Mouse (Mus musculus) kidney, adult 11 months (tissue): Measurements from ENCODE around the gene Rnaseh2a.

ENCODE experiments used
- DNase-seq: peaks from one replicate; pipeline ENCODE4 v3.0.0; 2022

Rnaseh2a gene

GRCm38 (mm10) chr8:84982499-84983011 lies 13.0 kb upstream of the Rnaseh2a start:
- no peak for DNase-seq

- peak; percentile 77 for DNase-seq
These were observed 12.3 kb upstream of the Rnaseh2a start for GRCm38 (mm10) chr8:84981644-84982498.

GRCm38 (mm10) chr8:84980622-84981358 lies 11.2 kb upstream of the Rnaseh2a start:
- peak; percentile 96 for DNase-seq

GRCm38 (mm10) chr8:84979599-84980421 lies 10.2 kb upstream of the Rnaseh2a start:
- peak; percentile 98 for DNase-seq

- DNase-seq, result peak; percentile 97
These were observed 8.8 kb upstream of the Rnaseh2a start, which contains the start of gene Junb for GRCm38 (mm10) chr8:84978248-84978940. TSS of gene Junb (minus strand) at chr8:84978718.

- peak; percentile 70 for DNase-seq
These were observed 8.1 kb upstream of the Rnaseh2a start for GRCm38 (mm10) chr8:84977435-84978247.

- no peak for DNase-seq
These were observed 7.3 kb upstream of the Rnaseh2a start for GRCm38 (mm10) chr8:84976763-84977434.

GRCm38 (mm10) chr8:84976031-84976762 lies 6.6 kb upstream of the Rnaseh2a start:
- DNase-seq, result peak; percentile 95

GRCm38 (mm10) chr8:84975434-84975833 lies 5.9 kb upstream of the Rnaseh2a start:
- DNase-seq, result peak; percentile 59

GRCm38 (mm10) chr8:84974543-84975142 lies 5.1 kb upstream of the Rnaseh2a start:
- no peak for DNase-seq

- peak; percentile 74 for DNase-seq
These were observed 4.4 kb upstream of the Rnaseh2a start for GRCm38 (mm10) chr8:84973803-84974542.

GRCm38 (mm10) chr8:84973079-84973478 lies 3.5 kb upstream of the Rnaseh2a start:
- DNase-seq, result no peak

GRCm38 (mm10) chr8:84970913-84971312 lies 1.3 kb upstream of the Rnaseh2a start:
- no peak for DNase-seq

GRCm38 (mm10) chr8:84970135-84970790 lies 696 bp upstream of the Rnaseh2a start:
- DNase-seq, result no peak

- no peak for DNase-seq
These were observed 917 bp downstream of the Rnaseh2a start for GRCm38 (mm10) chr8:84968650-84969049.

GRCm38 (mm10) chr8:84967532-84968304 lies 1.8 kb downstream of the Rnaseh2a start:
- DNase-seq, result no peak

GRCm38 (mm10) chr8:84966603-84967002 lies 3.0 kb downstream of the Rnaseh2a start:
- no peak for DNase-seq
